Mouse (Mus musculus) lung, postnatal 25 days (tissue): ENCODE results near the gene Snx21.

Source experiments
- DNase-seq: peaks from one replicate; pipeline ENCODE4 v3.0.0; 2022; ENCODE audit warnings: low spot score

Snx21 gene

GRCm38 (mm10) chr2:164785481-164786387 is at the start of gene Snx21:
Gene Snx21 (plus strand): TSS chr2:164785823.
- DNase-seq: peak; percentile 95

GRCm38 (mm10) chr2:164737377-164738090 is 48.1 kb upstream of the Snx21 start:
- no peak for DNase-seq

- no peak for DNase-seq
Measured at GRCm38 (mm10) chr2:164739876-164740275, 45.7 kb upstream of the Snx21 start.

GRCm38 (mm10) chr2:164744987-164745386 is 40.6 kb upstream of the Snx21 start:
- no peak for DNase-seq

- peak; percentile 93 for DNase-seq
Measured at GRCm38 (mm10) chr2:164745843-164746479, 39.7 kb upstream of the Snx21 start, which contains the start of the genes Wfdc3 and Dnttip1. Gene Wfdc3 (minus strand): TSS chr2:164745931. Gene Dnttip1 (plus strand): TSS chr2:164745983.

GRCm38 (mm10) chr2:164746693-164747092 is 38.9 kb upstream of the Snx21 start:
- DNase-seq: no peak

- DNase-seq: no peak
Measured at GRCm38 (mm10) chr2:164748191-164748590, 37.4 kb upstream of the Snx21 start.

GRCm38 (mm10) chr2:164748991-164749390 is 36.6 kb upstream of the Snx21 start:
- DNase-seq: no peak

- DNase-seq: no peak
Measured at GRCm38 (mm10) chr2:164752454-164752853, 33.2 kb upstream of the Snx21 start.

GRCm38 (mm10) chr2:164754105-164754504 is 31.5 kb upstream of the Snx21 start:
- DNase-seq: no peak

- no peak for DNase-seq
Measured at GRCm38 (mm10) chr2:164754800-164755199, 30.8 kb upstream of the Snx21 start.

GRCm38 (mm10) chr2:164757841-164758240 is 27.8 kb upstream of the Snx21 start:
- DNase-seq: no peak

- no peak for DNase-seq
Measured at GRCm38 (mm10) chr2:164758692-164759091, 26.9 kb upstream of the Snx21 start.

GRCm38 (mm10) chr2:164760059-164760833 is 25.4 kb upstream of the Snx21 start:
- no peak for DNase-seq

- DNase-seq: no peak
Measured at GRCm38 (mm10) chr2:164761502-164761901, 24.1 kb upstream of the Snx21 start.

GRCm38 (mm10) chr2:164761971-164762370 is 23.7 kb upstream of the Snx21 start:
- no peak for DNase-seq

- DNase-seq: no peak
Measured at GRCm38 (mm10) chr2:164762593-164762992, 23.0 kb upstream of the Snx21 start.

GRCm38 (mm10) chr2:164765841-164766240 is 19.8 kb upstream of the Snx21 start:
- DNase-seq: no peak

- no peak for DNase-seq
Measured at GRCm38 (mm10) chr2:164767812-164768540, 17.6 kb upstream of the Snx21 start.

- peak; percentile 99 for DNase-seq
Measured at GRCm38 (mm10) chr2:164769258-164770037, 16.2 kb upstream of the Snx21 start, which contains the start of gene Ube2c. Gene Ube2c (plus strand): TSS chr2:164769898.
